Mouse (Mus musculus): ENCODE results near the gene Mettl7b. TPM values are rescaled to one million over a fixed set of nuclear protein-coding genes. Genes with fewer than 3 reads are reported as not detected.
"Not testable (repeated sequence)": the region's sequence is repeated elsewhere in the genome, so short reads cannot be mapped to it uniquely, and the experiment has no call there.

The Mettl7b gene
- not detected for polyA plus RNA-seq (2017; shearing (Covaris generic))

DNA sequence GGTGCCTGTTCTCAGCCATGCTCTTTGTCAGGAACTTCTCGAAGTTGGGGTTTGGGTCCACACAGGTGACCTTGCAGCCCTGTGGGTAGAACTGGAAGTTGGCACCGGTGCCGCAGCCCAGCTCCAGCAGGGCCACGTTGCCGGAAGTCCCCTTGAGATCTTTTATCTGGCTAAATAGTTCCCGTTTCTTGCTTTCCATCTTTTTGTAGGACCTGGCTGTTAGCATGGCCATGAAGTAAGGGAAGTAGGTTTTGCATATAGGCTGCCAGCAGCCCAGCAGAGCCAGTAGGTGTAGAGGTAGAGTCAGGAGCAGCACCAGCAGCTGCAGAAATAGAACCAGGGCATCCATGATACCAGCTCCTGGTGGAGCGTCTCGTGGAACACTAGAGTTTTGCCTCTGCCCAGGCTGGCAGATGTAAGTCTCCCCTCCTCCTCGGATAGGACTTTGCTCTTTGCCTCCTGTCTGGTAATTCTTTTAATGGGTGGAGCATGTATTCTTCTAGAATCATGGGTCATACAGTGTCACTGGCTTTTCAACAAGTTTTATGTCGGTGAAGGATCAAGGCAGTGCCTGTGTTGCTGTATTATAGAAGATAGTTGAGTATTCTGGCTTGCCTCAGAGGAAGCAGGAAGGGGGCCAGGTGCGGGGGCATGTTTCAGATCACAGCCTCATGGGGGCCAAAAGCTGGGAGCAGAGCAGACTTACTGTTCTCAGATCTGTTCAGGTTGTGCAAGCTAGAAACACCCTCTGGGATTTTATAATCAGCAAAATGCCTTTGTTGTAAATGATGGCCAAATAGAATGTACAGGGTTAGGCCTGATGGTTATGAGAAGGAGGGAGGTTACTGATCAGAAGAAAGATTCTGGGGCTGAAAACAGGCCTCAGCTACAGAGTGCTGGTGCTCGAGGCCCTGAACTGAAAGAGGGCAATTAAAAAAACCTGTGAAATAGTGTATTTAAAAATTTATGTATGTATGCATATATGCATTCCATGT is at the start of gene Mettl7b:
TSS of gene Mettl7b (minus strand) at position 399 of the 995 bp plus-strand sequence.
- no peak for ATAC-seq

DNA sequence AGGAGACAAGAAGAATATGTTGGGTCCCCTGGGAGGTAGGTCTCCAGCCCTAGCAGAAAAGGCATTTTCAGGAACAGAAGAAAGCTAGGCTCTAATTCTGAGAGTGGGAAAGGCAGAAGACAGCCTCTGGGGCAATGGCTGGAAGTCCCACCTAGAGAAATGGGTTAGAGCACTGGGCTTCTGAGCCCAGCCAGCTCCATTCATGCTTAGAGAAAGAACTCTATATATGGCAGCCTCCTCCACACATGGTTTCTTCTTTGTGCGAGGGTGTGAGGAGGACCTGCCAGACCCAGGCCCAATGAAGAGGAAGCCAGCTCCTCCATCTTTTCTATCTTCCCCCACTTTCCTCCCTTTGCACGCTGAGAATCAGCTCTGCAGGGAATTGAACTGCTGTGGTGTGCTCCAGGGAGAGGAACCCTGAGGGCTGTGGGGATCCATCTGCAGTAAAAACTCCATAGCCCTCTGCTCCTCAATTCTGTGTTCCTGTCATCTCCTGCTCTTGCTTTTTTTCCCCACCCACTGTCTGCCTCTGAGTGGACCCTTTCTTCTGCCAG is 49.6 kb upstream of the Mettl7b start, which contains the start of gene Olfr763:
TSS of gene Olfr763 (plus strand) at position 504 of the 554 bp plus-strand sequence.
- no peak for ATAC-seq

DNA sequence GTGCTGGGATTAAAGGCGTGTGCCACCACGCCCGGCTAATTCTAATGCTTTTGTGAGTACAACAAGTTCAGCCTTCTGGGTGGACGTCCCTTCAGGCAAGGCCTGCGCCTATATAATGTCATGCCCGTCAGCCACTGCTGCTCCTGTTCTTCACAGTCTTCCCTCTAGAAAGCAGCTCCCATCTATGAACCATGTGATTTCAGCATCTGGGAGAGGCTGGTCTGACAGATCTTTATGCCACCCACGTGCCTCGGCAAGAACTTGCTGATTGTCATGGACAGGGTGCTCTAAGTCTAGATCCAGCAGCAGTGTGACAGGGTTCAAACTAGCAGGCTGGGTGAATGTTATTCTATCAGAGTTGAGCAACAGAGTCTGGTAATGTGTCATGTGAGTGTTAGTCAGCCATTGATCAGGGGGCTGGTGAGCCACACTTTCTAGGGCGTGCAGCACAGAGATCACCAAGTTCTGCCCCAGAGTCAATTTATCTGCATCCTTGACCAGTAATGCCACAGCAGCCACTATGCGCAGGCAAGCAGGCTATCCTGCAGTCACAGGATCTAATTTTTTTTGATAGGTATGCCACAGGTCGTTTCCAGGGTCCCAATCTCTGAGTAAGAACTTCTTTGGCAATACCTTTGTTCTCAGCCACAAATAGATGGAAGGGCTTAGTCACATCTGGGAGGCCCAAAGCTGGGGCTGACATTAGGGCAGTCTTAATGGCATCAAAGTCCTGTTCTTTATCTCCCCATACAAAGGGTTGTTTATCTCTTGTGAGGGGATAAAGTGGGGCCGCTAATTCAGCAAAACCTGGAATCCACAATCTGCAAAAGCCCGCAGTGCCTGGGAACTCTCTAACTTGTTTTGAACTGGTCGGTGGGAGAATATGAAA is 43.5 kb upstream of the Mettl7b start:
- ATAC-seq: no peak

DNA sequence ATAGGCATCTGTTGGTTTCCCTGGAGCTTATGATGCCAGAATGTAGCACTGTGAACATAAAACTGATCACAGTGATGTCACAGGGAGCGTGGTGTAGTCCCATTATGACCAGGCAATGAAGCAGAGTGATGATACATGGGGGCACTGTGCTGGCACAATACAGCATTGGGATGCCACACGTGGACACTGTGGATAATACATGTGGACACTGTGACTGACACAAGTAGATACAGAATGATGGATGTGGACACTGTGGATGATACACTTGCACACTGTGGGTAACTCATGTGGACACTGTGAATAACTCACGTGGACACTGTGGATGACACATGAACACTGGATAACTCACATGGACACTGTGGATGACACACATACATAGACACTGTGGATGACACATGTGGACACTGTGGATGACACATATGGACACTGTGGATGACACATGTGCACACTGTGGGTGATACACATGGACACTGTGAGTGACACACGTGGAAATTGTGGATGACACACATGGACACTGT is 35.8 kb upstream of the Mettl7b start:
- no peak for ATAC-seq

DNA sequence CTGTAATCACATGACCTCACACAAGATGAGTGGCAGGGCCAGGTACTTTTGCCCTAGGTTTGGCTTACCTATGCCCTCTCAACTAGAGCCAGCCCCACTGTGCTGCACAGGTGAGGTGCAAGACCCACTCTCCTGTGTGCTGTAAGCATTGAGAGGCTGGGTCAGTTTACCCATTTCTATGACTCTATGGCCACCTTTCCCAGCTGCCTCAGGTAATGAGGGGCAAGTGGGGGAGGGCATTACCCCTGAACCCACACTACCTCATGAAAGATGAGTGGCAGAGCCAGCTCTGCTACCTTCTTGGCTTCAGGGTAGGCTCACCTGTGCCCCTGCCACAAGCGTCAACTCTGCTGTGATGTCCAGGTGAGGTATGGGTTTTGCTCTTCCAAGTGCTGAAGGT is 35.0 kb upstream of the Mettl7b start:
- no peak for ATAC-seq

DNA sequence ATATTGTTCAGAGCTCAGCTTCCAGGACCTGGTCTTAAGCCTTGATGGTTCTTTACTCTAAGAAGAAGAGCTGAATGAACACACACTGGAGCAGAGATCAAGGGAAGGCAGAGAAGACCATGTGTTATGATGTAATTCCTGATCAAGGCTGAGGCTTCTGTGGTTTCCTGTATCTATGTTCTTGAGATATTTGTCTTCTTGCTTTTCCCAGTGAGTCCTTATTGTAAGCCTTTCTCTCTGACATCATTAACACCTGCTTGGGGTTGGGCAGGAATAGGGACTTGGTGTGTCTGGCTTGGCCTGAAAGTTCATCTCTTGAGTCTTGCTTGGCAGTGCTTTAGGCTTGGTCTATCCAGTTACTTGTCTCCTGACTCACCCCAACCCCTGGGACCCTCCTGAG is 30.2 kb upstream of the Mettl7b start:
- ATAC-seq: peak; percentile 54

DNA sequence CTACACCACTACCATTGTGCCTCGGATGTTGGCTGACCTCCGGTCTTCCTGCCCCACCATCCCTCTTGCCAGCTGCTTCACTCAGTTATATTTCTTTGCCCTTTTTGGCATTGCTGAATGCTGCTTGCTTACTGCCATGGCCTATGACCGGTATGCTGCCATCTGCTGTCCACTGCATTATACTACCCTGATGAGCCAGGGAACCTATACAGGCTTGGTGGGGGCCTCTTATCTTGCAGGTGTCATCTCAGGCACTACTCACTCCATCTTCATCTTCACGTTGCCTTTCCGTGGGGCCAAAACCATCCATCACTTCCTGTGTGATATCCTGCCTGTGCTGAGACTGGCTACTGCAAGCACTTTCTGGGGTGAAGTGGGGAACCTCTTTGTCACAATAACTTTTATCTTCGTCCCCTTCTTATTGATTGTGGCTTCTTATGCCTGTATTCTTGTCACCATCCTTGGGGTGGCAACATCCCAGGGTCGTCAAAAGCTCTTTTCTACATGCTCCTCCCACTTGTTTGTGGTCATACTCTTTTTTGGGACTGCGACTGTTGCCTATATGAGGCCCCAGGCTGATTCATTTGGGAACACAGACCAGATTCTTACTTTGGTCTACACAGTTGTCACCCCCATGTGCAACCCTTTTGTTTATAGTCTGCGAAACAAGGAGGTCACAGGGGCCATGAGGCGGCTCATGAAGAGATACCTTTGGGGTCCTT is 29.5 kb upstream of the Mettl7b start:
- ATAC-seq: peak; percentile 50

DNA sequence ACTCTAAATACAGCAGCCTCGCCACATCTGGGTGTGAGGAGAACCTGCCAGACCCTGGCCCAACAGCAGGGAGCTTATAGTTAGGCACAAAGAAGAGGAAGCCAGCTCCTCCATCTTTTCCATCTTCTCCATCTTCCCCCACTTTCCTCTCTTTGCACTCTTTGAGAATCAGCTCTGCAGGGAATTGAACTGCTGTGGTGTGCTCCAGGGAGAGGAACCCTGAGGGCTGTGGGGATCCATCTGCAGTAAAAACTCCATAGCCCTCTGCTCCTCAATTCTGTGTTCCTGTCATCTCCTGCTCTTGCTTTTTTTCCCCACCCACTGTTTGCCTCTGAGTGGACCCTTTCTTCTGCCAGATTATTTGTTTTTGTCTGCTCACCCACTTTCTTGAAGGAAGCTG is 28.3 kb upstream of the Mettl7b start, which contains the start of gene Olfr9:
TSS of gene Olfr9 (plus strand) at position 301 of the 400 bp plus-strand sequence.
- ATAC-seq: not testable (repeated sequence)

DNA sequence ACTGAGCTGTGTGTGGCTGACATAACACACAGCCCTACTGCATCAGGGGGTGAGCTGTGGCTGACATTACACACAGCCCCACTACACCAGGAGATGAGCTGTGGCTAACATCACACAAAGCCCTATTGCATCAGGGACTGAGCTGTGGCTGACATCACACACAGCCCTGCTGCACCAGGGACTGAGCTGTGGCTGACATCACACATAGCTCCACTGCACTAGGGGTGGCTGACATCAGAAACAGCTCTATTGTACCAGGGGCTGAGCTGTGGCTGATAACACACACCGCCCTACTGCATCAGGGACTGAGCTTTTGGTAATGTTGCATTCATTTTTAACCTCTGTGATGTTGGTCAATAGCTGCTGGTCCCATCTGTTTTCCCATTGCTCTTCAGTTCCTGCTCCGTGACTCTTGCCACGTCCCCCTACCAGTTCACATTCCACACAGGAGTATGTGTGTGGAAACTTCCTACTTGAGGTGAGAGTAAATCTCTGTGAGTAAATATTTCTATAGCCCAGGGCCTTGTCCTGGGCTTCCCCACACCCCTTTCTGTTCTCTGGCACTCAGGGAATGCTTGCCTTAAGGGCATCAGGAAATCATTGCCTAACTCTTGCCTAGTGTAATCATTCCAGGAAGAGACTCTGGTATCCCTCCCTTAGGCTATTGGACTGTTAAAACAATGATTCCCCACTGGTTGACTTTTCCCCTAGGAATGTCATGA is 20.0 kb upstream of the Mettl7b start:
- no peak for ATAC-seq

DNA sequence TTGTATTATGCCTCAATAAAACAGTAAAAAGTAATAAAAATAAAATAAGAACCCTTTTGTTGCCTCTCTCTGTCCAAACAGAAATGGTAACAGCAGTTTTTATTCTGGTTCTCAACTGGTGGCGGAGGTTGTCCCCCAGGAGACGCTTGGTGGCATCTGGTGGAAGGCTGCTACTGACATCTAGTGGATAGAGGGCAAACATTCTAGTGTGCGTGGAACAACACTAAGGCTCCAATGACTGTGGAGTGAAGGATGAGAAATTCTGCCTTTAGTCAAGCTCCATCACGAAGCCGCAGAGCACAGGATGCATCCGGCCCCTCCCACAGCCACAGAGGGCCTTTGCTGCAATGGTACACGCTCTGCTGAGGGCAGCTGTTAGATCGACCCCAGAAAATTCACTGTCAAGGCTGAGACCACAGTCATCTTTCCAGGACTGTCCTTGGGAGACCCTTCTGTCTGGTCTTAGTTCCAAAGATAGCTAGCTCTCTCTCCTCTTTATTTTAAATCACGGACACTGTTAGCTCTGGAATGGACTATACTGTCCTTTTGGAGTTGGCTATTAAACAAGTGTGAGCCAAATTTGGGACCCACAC is 16.8 kb upstream of the Mettl7b start:
- ATAC-seq: peak; percentile 43

DNA sequence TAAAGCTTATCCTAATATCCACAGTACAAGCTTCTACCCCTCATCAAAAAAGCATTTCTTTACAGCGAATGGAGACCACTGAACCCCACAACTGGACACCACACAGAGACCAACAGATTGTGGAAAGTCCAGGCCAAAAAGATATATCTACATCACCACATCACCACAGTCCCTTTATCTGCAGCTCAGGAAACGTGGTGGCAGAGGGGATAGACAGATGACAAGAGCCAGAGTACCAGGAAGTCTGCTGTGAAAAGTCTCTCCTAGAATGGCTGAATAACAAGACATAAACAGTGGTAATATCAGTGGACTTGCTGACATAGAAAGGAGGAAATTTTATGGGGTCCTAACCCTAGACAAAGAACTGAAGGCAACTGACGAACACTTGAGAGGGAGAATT is 15.6 kb upstream of the Mettl7b start:
- ATAC-seq: no peak

DNA sequence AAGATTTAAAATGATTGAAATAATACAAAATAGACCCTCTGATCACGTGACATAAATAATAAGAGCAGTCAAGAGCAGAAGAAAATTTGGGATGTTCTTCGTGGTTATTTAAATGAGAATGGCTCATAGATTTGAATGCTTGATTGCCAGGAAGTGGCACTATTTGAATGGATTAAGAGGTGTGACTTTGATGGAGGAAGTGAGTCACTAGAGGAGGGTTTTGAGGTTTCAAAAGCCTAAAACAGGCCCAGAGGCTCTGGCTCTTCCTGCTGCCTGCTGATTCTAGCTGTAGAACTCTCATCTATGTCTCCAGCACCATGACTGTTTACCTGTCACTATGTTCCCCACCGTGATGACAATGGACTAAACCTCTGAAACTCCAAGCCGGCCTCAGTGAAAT is 12.1 kb upstream of the Mettl7b start:
- no peak for ATAC-seq

DNA sequence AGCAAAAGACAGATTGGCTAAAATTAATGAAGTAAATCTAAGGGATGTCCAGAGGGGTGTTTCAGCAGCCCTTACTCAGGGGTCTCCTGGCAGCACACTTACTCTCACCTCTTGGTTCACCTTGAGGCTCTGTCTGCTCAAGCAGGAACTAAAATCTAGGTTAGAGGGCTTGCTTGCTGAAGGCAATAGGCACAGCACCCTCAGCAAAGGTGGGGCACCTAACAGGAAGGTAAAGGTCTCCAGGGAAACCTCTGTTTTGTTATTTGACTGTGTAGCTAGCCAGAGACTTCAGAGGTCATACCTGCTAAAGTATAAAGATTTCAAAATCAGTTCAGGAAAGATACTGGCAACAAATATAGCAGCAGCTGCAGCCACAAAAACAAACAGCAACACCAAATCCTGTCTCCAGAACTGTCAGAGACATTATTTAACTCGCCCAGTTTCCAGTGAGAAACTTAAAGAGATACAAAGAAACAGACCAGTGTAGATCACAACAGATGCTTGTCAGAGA is 10.0 kb upstream of the Mettl7b start:
- ATAC-seq: no peak

DNA sequence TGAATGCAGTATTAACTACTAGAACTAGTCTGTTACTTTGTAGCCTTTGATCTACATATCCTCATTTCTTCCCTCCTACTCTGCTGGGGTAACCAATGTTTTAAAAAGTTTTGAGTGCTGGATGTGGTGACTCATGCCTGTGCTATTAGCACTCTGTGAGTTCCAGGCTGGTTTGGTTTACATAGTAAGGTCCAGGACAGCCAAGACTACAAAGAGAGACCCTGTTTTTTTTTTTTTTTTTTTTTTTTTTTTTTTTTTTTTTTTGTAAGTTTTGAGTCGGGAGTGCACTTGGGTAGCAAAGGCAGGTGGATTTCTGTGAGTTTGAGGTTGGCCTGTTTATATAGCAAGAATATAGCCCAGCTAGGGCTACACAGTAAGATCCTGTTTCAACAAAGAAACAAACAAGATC is 7.6 kb upstream of the Mettl7b start:
- ATAC-seq: no peak

DNA sequence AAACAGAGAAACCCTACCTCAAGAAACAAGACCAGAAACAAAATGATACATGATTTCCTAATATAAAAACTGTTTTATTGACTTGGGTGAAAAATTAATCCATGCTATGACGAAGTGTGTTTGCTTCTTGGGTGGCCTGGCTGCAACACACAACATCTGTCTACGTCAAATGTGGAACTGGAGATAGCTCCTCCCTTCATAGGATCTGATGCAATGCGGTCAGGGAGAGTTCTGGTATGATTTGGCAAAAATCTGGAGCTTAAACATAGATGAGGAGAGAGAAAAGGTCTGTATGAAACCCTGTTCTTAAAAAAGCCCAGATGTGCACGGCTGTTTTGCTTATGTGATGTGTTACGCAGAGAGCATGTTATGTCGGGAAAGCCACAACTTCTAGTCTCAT is 5.1 kb upstream of the Mettl7b start:
- no peak for ATAC-seq

DNA sequence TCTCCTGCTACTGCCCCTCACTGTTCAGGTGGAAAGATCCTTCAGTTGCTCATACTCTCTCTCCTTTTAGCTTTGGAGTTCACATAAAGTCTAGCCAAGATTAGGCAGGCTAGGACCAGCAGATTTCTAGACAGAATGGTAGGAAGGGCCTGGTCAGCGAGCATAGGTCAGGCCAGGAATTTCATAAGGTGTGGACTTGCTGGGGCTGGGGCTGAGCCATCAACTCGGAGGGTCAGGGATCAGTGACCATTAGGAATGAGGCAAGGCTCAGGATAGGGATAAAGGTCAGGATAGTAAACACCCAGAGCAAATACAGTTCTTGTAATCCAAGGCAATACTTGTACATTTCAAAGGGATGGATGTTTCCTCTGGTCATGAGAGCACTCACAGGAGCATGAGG is 4.2 kb upstream of the Mettl7b start:
- ATAC-seq: no peak

DNA sequence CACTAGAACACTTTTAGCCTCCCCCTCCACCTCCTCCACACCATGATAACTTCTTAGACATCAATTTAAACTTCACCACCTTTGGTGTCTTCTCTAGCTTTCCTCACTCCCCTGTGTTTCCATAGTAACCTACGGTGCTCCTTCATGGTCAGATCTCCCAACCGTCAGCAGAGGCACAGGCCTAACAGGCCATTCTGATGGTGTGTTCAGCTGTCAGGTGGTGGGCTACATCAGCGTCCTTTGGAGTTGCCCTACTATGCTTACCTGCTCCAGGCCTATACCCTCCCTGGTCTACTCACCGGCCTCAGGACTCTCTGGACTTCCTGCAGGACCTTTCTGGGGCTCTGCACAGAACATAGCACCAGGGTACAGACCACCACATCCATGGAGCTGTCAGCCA is 646 bp downstream of the Mettl7b start:
- no peak for ATAC-seq

DNA sequence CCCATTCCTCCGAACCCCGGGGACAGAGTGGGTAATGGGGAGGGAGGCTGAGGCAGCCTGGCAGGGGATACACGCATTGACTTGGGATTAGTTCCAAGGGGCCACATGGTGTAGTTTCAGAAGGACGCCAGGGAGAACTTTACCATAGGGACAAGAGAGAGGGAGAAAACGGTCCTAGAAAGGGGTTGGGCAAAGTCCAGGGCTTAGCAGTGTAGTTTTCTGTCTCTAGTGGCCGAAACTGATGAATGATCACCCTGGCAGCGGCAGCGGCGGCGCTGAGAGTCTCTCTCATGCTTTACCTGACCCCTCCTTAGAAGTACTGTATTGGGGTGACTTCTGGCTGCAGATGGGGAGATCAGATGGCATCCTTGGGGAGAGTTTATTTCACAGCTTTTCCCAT is 2.4 kb downstream of the Mettl7b start:
- no peak for ATAC-seq

DNA sequence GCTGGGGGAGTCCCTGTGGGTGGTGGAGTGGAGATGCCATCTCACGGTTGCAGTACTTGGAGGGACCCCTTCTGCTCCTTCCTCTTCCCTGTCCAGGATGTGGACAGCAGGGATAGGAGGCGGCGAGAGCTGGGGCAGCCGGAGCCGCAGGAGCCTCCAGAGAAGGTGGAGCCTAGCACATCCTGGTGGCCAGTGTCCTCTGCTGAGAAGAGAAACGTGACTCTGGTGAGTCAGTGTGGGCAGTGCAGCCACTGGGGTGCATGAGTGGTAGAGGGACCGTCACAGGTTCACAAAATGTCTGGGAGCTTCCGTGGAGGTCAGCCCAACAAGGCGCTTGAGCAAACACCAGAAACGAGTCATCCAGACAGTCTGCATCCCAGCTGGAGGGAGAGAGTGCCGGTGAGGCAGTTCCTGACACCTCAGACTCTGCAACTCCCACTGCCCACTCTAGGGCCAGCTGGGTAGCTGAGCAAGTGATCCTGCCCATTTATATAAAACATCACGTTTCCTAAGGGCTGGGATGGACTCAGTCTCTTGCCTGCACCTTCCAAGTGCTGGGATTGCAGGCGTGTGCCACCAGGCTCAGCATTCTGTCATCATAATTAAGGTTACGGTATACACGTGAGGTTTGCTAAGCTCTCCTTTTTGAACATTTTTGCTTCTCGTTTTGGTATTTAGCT is 10.4 kb downstream of the Mettl7b start:
- no peak for ATAC-seq

DNA sequence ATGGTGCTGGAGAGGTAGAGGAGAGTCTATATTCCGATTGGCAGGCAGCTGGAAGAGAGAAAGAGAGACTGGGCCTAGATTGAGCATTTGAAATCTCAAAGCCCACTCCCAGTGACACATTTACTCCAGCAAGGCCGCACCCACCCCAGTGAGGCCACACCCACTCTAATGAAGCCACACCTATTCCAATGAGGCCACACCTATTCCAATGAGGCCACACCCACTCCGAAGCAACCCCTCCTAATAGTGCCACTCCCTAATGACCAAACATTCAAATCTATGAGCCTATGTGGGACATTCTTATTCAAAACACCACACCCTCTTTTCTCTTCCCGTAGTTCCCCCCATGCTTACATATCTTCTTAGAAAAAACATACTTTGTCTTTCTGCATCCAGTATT is 13.3 kb downstream of the Mettl7b start:
- no peak for ATAC-seq

Measured in activated CD4-positive, CD25-positive, alpha-beta regulatory T cell, adult 4 months (primary cell).